Mouse (Mus musculus): ENCODE measurements around the gene Rufy3. TPM values are rescaled to one million over a fixed set of nuclear protein-coding genes. Genes with fewer than 3 reads are reported as not detected.
"Not testable (repeated sequence)": the region's sequence is repeated elsewhere in the genome, so short reads cannot be mapped to it uniquely, and the experiment has no call there.

Gene Rufy3
- 3.7 and 4.5 TPM in 2 replicates for polyA plus RNA-seq (2015; fragmentation: Nextera tagmentation; extraction: Ambion mirVana)

GRCm38 (mm10) chr5:88564501-88565147 is at the start of gene Rufy3:
Rufy3 (plus strand) TSS chr5:88565040.
- H3K27me3 ChIP-seq = peaks cover 4% of the 10 kb centered on the region; the same call in 1 of the 2 replicates
- ATAC-seq (ENCODE audit: low read depth) = peak; percentile 90
- under 1% methylated on average over 71 of the region's 71 CpGs for WGBS (ENCODE audit: insufficient replicate concordance)

GRCm38 (mm10) chr5:88519232-88519631 is 45.6 kb upstream of the Rufy3 start:
- Histone ChIP-seq H3K9me3 (replicated peaks) (no peaks in the 10 kb centered on the region), H3K27me3 (no peaks in the 10 kb centered on the region), H3K36me3 (no peaks in the 10 kb centered on the region), H3K27ac (no peak overlapping the region), H3K4me2 (no peak overlapping the region), H3K4me1 (replicated peaks) (no peaks in the 10 kb centered on the region), H3K9ac (no peak overlapping the region), H3K4me3 (replicated peaks) (no peak overlapping the region)
- DNase-seq (no peak), ATAC-seq (ENCODE audit: low read depth) (no peak)
- WGBS (ENCODE audit: insufficient replicate concordance) = 0% methylated on average over 2 of the region's 2 CpGs

More at GRCm38 (mm10) chr5:88564501-88565147, at the start of gene Rufy3:
- Histone ChIP-seq H3K4me1 (replicated peaks) (peaks cover 24% of the 10 kb centered on the region), H3K9ac (peak within 1 kb of the TSS; percentile 83), H3K9me3 (replicated peaks) (no peaks in the 10 kb centered on the region), H3K4me2 (peak within 1 kb of the TSS; percentile 98), H3K36me3 (no peaks in the 10 kb centered on the region), H3K27ac (peak within 1 kb of the TSS; percentile 74), H3K4me3 (replicated peaks) (peak within 1 kb of the TSS; percentile 84)
- DNase-seq = peak; percentile 73

- Histone ChIP-seq H3K9me3 (replicated peaks) (no peaks in the 10 kb centered on the region), H3K27ac (no peak within 1 kb of the TSS), H3K4me2 (no peak within 1 kb of the TSS), H3K9ac (no peak within 1 kb of the TSS), H3K36me3 (no peaks in the 10 kb centered on the region), H3K4me3 (replicated peaks) (no peak within 1 kb of the TSS), H3K4me1 (replicated peaks) (no peaks in the 10 kb centered on the region), H3K27me3 (no peaks in the 10 kb centered on the region)
- no peak for DNase-seq
- whole genome bisulfite sequencing (ENCODE audit: insufficient replicate concordance) = 72% methylated on average over 3 of the region's 3 CpGs
- ATAC-seq (ENCODE audit: low read depth) = no peak
These were observed 37.2 kb upstream of the Rufy3 start, which contains the start of gene Jchain for GRCm38 (mm10) chr5:88527657-88528056. Jchain (minus strand) TSS chr5:88527891.

- Histone ChIP-seq H3K27ac (no peak overlapping the region), H3K4me3 (replicated peaks) (no peak overlapping the region)
- no peak for ATAC-seq (ENCODE audit: low read depth)
These were observed 33.9 kb upstream of the Rufy3 start for GRCm38 (mm10) chr5:88530908-88531307.

GRCm38 (mm10) chr5:88534697-88535096 is 30.1 kb upstream of the Rufy3 start:
- H3K4me1 ChIP-seq (replicated peaks) = no peaks in the 10 kb centered on the region; the same call in 1 of the 2 replicates
- 57% methylated on average over 3 of the region's 3 CpGs for WGBS (ENCODE audit: insufficient replicate concordance)
- no peak for DNase-seq

More at GRCm38 (mm10) chr5:88530908-88531307, 33.9 kb upstream of the Rufy3 start:
- H3K4me1 ChIP-seq (replicated peaks) = no peaks in the 10 kb centered on the region
- 36% methylated on average over 1 of the region's 1 CpGs for WGBS (ENCODE audit: insufficient replicate concordance)
- H3K27me3 ChIP-seq = no peaks in the 10 kb centered on the region
- H3K4me2 ChIP-seq = no peak overlapping the region
- DNase-seq = no peak
- no peak overlapping the region for H3K9ac ChIP-seq
- H3K36me3 ChIP-seq = no peaks in the 10 kb centered on the region
- H3K9me3 ChIP-seq (replicated peaks) = no peaks in the 10 kb centered on the region

GRCm38 (mm10) chr5:88540845-88541244 is 24.0 kb upstream of the Rufy3 start:
- H3K36me3 ChIP-seq = no peaks in the 10 kb centered on the region
- H3K4me2 ChIP-seq = no peak overlapping the region
- no peak overlapping the region for H3K9ac ChIP-seq
- no peaks in the 10 kb centered on the region; the same call in 1 of the 2 replicates for H3K4me1 ChIP-seq (replicated peaks)
- ATAC-seq (ENCODE audit: low read depth) = no peak
- H3K4me3 ChIP-seq (replicated peaks) = no peak overlapping the region
- H3K27ac ChIP-seq = no peak overlapping the region
- no peak for DNase-seq
- H3K9me3 ChIP-seq (replicated peaks) = no peaks in the 10 kb centered on the region
- H3K27me3 ChIP-seq = no peaks in the 10 kb centered on the region

More at GRCm38 (mm10) chr5:88534697-88535096, 30.1 kb upstream of the Rufy3 start:
- no peak for ATAC-seq (ENCODE audit: low read depth)
- H3K9ac ChIP-seq = no peak overlapping the region
- H3K9me3 ChIP-seq (replicated peaks) = no peaks in the 10 kb centered on the region
- no peak overlapping the region for H3K4me2 ChIP-seq
- H3K36me3 ChIP-seq = no peaks in the 10 kb centered on the region
- H3K4me3 ChIP-seq (replicated peaks) = no peak overlapping the region
- H3K27me3 ChIP-seq = no peaks in the 10 kb centered on the region
- no peak overlapping the region for H3K27ac ChIP-seq

GRCm38 (mm10) chr5:88542651-88543282 is 22.1 kb upstream of the Rufy3 start:
- H3K4me2 ChIP-seq = no peak overlapping the region
- DNase-seq (no peak), ATAC-seq (ENCODE audit: low read depth) (no peak)
- no peak overlapping the region for H3K27ac ChIP-seq
- H3K4me3 ChIP-seq (replicated peaks) = no peak overlapping the region
- no peaks in the 10 kb centered on the region for H3K4me1 ChIP-seq (replicated peaks)
- H3K27me3 ChIP-seq = no peaks in the 10 kb centered on the region
- H3K36me3 ChIP-seq = no peaks in the 10 kb centered on the region
- 44% methylated on average over 5 of the region's 5 CpGs for WGBS (ENCODE audit: insufficient replicate concordance)
- H3K9ac ChIP-seq = no peak overlapping the region
- no peaks in the 10 kb centered on the region for H3K9me3 ChIP-seq (replicated peaks)

- not testable (repeated sequence) for DNase-seq
These were observed 20.4 kb upstream of the Rufy3 start for GRCm38 (mm10) chr5:88544411-88544810.

GRCm38 (mm10) chr5:88545536-88545935 is 19.3 kb upstream of the Rufy3 start:
- ATAC-seq (ENCODE audit: low read depth) (no peak), DNase-seq (no peak)
- H3K27me3 ChIP-seq = no peaks in the 10 kb centered on the region
- H3K9me3 ChIP-seq (replicated peaks) = no peaks in the 10 kb centered on the region
- no peaks in the 10 kb centered on the region for H3K4me1 ChIP-seq (replicated peaks)
- no peak overlapping the region for H3K4me3 ChIP-seq (replicated peaks)
- no peak overlapping the region for H3K9ac ChIP-seq
- 76% methylated on average over 7 of the region's 7 CpGs for WGBS (ENCODE audit: insufficient replicate concordance)
- no peaks in the 10 kb centered on the region for H3K36me3 ChIP-seq
- no peak overlapping the region for H3K4me2 ChIP-seq
- no peak overlapping the region for H3K27ac ChIP-seq

More at GRCm38 (mm10) chr5:88544411-88544810, 20.4 kb upstream of the Rufy3 start:
- H3K4me3 ChIP-seq (replicated peaks); H3K4me2 ChIP-seq; H3K27me3 ChIP-seq; ATAC-seq (ENCODE audit: low read depth); H3K27ac ChIP-seq; H3K4me1 ChIP-seq (replicated peaks); H3K9me3 ChIP-seq (replicated peaks); H3K9ac ChIP-seq; H3K36me3 ChIP-seq: not testable (repeated sequence)
- 70% methylated on average over 1 of the region's 1 CpGs for WGBS (ENCODE audit: insufficient replicate concordance)

GRCm38 (mm10) chr5:88553271-88554085 is 11.4 kb upstream of the Rufy3 start:
- DNase-seq = no peak

More at GRCm38 (mm10) chr5:88553271-88554085, 11.4 kb upstream of the Rufy3 start:
- peak; percentile 68 for ATAC-seq (ENCODE audit: low read depth)
- peak overlapping the region; percentile 95 for H3K4me2 ChIP-seq
- H3K4me3 ChIP-seq (replicated peaks) = peak overlapping the region; percentile 94
- peak overlapping the region; percentile 90 for H3K27ac ChIP-seq
- no peaks in the 10 kb centered on the region for H3K36me3 ChIP-seq
- peaks cover 25% of the 10 kb centered on the region for H3K4me1 ChIP-seq (replicated peaks)
- H3K9ac ChIP-seq = peak overlapping the region; percentile 83
- no peaks in the 10 kb centered on the region for H3K27me3 ChIP-seq
- no peaks in the 10 kb centered on the region for H3K9me3 ChIP-seq (replicated peaks)
- 2% methylated on average over 29 of the region's 29 CpGs for WGBS (ENCODE audit: insufficient replicate concordance)

Measured in liver, embryonic 13.5 days (tissue).